Mouse (Mus musculus): ENCODE results near the gene Bcl2l15.

Gene Bcl2l15

DNA sequence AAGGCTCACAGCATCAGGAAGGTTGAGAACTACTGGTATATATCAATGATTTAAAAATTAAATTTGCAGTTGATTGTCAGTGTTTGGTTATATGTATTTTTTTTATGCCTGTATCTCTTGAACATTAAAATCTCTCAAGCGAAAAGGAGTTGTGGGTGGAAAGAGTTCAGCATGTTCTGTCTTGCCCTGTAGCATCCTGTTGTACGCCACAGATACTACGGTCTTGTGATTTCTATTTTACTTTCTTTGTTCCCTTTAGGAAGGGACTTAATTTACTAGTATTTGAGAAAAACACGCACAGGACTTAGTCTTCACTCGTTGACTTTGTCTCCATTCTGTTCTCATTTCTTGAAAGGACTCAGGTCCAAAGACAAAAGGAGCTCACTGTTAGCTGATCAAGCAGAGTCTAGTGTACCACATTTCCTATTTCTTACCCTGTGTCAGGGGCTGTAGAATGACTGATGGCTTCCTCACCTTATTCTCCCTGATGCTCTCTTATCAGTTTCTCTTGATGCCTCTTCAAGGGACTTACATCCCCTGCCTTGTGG lies 35.1 kb downstream of the Bcl2l15 start:
- no peak for DNase-seq (ENCODE audit: low read depth, low spot score)

DNA sequence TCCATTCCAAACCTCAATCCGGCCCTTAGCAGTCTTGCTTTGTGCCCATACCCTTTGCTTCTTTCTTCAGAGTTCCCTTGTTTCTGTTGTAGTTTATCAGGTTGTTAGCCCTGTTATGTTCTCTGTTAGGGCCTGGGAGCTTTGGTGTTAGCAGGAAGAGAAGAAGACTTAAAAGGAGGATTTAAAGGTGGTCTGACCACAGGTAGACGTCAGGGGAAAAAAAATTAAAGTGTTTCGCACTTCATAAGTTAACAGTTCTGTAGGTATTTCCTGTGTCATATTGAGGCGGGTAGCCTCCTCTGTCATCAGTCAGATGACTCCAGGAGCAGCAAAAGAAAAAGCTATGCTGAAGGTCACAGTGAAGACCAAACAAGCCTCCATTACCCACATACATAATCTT lies 35.6 kb downstream of the Bcl2l15 start:
- DNase-seq (ENCODE audit: low read depth, low spot score), result no peak

- no peak for DNase-seq (ENCODE audit: low read depth, low spot score)
These were observed 40.3 kb downstream of the Bcl2l15 start for GRCm38 (mm10) chr3:103872663-103873098.

DNA sequence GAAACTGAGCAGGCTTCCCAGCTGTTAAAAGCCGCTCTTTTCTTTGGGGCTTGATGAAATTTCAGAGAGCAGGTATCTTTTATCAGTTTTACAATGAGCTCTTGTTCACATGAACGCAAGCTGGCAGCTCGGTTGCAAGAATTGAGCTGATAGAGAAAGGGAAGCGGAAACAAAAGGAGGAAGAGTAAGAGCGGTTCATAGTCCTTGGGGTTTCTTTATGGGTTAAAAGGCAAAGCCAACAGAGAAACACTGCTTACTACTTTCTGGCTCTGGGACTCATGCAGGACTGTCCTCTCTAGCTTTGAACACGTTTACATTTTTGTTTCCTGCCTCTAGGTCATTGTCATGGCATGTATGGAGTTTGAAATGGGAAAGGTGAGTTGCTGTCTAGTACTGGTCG lies 41.9 kb downstream of the Bcl2l15 start:
- DNase-seq (ENCODE audit: low read depth, low spot score), result no peak

- DNase-seq (ENCODE audit: low read depth, low spot score), result peak; percentile 12
These were observed 53.5 kb downstream of the Bcl2l15 start for GRCm38 (mm10) chr3:103885946-103886345.

DNA sequence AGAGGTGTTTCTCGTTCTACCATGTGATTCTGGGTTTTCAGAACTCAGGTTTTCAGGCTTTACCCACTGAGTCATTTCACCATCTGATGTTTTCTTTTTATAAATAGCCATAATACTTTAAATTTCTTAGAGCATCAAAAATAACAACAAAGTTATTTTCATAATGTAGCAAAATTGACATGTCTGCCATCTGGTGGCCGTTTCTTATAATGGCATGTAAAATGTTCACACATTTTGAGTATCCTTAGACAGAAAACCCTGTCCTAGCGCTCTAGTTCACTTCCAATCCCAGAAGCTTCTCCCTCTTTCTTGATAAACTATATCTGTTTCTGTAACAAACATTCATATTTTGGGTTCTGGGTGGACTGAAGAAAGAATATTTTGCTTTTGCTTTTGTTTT lies 55.2 kb downstream of the Bcl2l15 start:
- peak; percentile 53 for DNase-seq (ENCODE audit: low read depth, low spot score)

DNA sequence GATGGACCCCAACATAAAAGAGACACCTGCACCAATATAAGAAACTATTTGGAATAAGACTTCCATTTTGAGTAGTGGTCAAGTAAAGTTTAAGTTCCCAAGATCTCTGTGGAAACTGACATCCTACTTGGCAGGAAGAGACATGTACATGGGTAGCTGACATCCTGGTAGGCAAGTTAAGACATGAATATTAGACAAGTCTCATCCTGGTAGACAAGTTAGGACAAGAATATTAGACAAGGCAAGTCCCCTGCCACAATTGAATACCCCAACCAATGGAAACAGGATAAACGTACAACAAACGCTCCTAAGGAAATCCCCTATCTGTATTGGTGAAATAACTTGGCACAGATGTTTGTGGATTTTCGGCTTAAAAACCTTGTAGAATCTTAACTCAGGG lies 61.0 kb downstream of the Bcl2l15 start:
- no peak for DNase-seq (ENCODE audit: low read depth, low spot score)
